Mouse (Mus musculus) stomach, embryonic 16.5 days (tissue): ENCODE measurements at regions not wholly inside any gene's neighbourhood (a gene's known extent, or its start where the extent isn't known, plus 50 kb on each side); places are given as distances from the start of the nearest gene placed in this dataset.

Source experiments
- ATAC-seq: fragments of 200-750 bp; cut with Nextera tagmentation; 2 replicates; pipeline ENCODE4 v1.8.0; 2017; ENCODE audit warnings: moderate number of reproducible peaks, moderate TSS enrichment; ENCODE audit not compliant: insufficient read depth, low FRiP score
- H3K27ac ChIP-seq: fragments of 300-500 bp; sonication (generic); 2 replicates; pipeline ENCODE4 v1.5.1; 2014; ENCODE audit warnings: low read length
- H3K27me3 ChIP-seq: fragments of 300-500 bp; sonication (generic); 2 replicates; pipeline ENCODE4 v1.6.1; 2014; ENCODE audit warnings: low read length, control low read depth, mixed read lengths; ENCODE audit not compliant: control insufficient read depth, insufficient read depth
- H3K36me3 ChIP-seq: fragments of 300-500 bp; sonication (generic); 2 replicates; pipeline ENCODE4 v1.6.1; 2014; ENCODE audit warnings: low read length; ENCODE audit not compliant: control insufficient read depth, insufficient read depth
- H3K4me1 ChIP-seq: fragments of 300-500 bp; sonication (generic); 2 replicates; pipeline ENCODE4 v1.6.1; 2014; ENCODE audit warnings: low read length, control low read depth, mixed read lengths; ENCODE audit not compliant: control insufficient read depth, insufficient read depth
- H3K4me2 ChIP-seq: fragments of 300-500 bp; sonication (generic); 2 replicates; pipeline ENCODE4 v1.6.1; 2014; ENCODE audit warnings: low read depth, low read length, mixed read lengths
- H3K4me3 ChIP-seq: fragments of 300-500 bp; sonication (generic); replicated peaks from 2 replicates; pipeline ENCODE4 v1.5.1; 2014; ENCODE audit warnings: mild to moderate bottlenecking, low read length
- H3K9ac ChIP-seq: fragments of 300-500 bp; sonication (generic); 2 replicates; pipeline ENCODE4 v1.6.1; 2014; ENCODE audit warnings: low read length
- H3K9me3 ChIP-seq: fragments of 300-500 bp; sonication (generic); replicated peaks from 2 replicates; pipeline ENCODE4 v1.6.1; 2016; ENCODE audit warnings: low read length, control low read depth; ENCODE audit not compliant: control insufficient read depth
- WGBS: fragments of 180-500 bp; shearing (Covaris S2); extraction: QIAGEN DNeasy Blood & Tissue Kit; methylation state at CpG from one replicate; pipeline ENCODE4 v1.1.7; 2014; 5-methylcytosine and 5-hydroxymethylcytosine counted together

DNA sequence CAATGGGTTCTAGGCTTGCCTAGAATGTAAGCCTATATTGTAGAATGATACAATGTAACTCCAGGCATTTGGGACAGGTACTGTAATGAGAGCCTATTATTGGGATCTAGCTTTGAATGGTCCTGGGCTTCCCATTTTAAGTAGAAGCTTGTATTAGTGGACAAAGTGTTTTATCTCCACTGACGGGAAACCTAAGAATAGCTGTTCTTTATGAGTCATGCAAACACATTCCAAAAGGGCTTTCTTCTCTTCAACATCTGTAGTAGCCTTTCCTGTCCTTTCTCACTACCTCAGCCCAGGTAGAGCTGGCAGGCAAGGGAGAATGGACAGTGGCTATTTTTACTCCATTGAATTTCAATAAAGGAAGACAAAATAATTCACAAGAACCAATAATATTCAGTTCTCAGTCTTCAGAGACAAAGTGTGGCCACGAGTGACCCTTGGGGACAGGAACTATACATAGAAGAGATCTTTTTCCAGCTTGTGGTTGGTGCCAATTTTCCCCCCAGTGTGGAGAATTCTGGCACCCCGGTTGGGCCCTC lies 82.8 kb downstream of the Csl start:
- WGBS = 73% methylated on average over 3 of the region's 3 CpGs
- no peak overlapping the region for H3K4me2 ChIP-seq
- H3K9ac ChIP-seq = no peak overlapping the region
- ATAC-seq = no peak
- no peak overlapping the region for H3K4me3 ChIP-seq
- no peaks in the 10 kb centered on the region for H3K9me3 ChIP-seq
- H3K27me3 ChIP-seq = no peaks in the 10 kb centered on the region
- no peaks in the 10 kb centered on the region for H3K36me3 ChIP-seq
- no peak overlapping the region for H3K27ac ChIP-seq
- no peaks in the 10 kb centered on the region for H3K4me1 ChIP-seq

DNA sequence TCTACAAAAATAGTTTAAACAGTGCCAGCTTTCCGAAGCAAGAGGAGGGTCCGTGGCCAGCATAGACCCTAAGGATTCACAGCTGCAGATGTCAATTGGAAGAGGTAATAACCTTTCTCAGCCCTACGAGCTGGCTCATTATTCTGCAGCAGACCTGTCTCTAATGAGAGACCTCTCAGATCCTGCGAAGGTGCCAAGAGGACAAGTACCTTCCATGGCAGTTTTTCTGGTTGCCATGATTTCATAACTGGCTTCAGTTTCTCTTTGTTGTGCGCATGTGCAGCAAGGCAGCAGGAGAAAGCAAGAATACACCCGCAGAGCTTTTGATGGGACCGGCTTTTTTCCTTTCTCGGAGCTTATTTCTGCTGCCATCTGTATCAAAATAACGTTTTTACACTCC lies 81.4 kb downstream of the Csl start:
- H3K9ac ChIP-seq = no peak overlapping the region
- ATAC-seq = no peak

GRCm38 (mm10) chr10:99679813-99680212 lies 79.6 kb downstream of the Csl start:
- Histone ChIP-seq H3K9me3 (no peaks in the 10 kb centered on the region), H3K9ac (no peak overlapping the region), H3K27ac (no peak overlapping the region), H3K27me3 (no peaks in the 10 kb centered on the region), H3K4me3 (no peak overlapping the region), H3K4me2 (no peak overlapping the region), H3K4me1 (no peaks in the 10 kb centered on the region), H3K36me3 (no peaks in the 10 kb centered on the region)
- no peak for ATAC-seq
- 73% methylated on average over 6 of the region's 6 CpGs for WGBS

More for the DNA sequence above, 81.4 kb downstream of the Csl start:
- Histone ChIP-seq H3K4me1 (no peaks in the 10 kb centered on the region), H3K36me3 (no peaks in the 10 kb centered on the region), H3K4me3 (no peak overlapping the region), H3K27me3 (no peaks in the 10 kb centered on the region), H3K27ac (no peak overlapping the region), H3K4me2 (no peak overlapping the region), H3K9me3 (no peaks in the 10 kb centered on the region)
- WGBS = 83% methylated on average over 9 of the region's 9 CpGs

GRCm38 (mm10) chr10:99681932-99682331 lies 77.5 kb downstream of the Csl start:
- WGBS = 69% methylated on average over 4 of the region's 4 CpGs
- Histone ChIP-seq H3K9ac (no peak overlapping the region), H3K4me2 (no peak overlapping the region), H3K4me3 (no peak overlapping the region), H3K36me3 (no peaks in the 10 kb centered on the region), H3K4me1 (no peaks in the 10 kb centered on the region), H3K27me3 (no peaks in the 10 kb centered on the region), H3K9me3 (no peaks in the 10 kb centered on the region), H3K27ac (no peak overlapping the region)
- no peak for ATAC-seq

GRCm38 (mm10) chr10:99682350-99682749 lies 77.1 kb downstream of the Csl start:
- WGBS = 86% methylated on average over 9 of the region's 9 CpGs
- no peak for ATAC-seq
- no peak overlapping the region for H3K27ac ChIP-seq
- H3K4me3 ChIP-seq = no peak overlapping the region
- no peaks in the 10 kb centered on the region for H3K4me1 ChIP-seq
- no peak overlapping the region for H3K9ac ChIP-seq
- H3K9me3 ChIP-seq = no peaks in the 10 kb centered on the region
- H3K36me3 ChIP-seq = no peaks in the 10 kb centered on the region
- H3K4me2 ChIP-seq = no peak overlapping the region
- no peaks in the 10 kb centered on the region for H3K27me3 ChIP-seq

- Histone ChIP-seq H3K36me3 (no peaks in the 10 kb centered on the region), H3K9me3 (no peaks in the 10 kb centered on the region), H3K9ac (no peak overlapping the region), H3K4me3 (no peak overlapping the region), H3K27me3 (no peaks in the 10 kb centered on the region), H3K4me2 (no peak overlapping the region), H3K4me1 (no peaks in the 10 kb centered on the region), H3K27ac (no peak overlapping the region)
- WGBS = 46% methylated on average over 3 of the region's 3 CpGs
- no peak for ATAC-seq
These were observed 76.1 kb downstream of the Csl start for GRCm38 (mm10) chr10:99683310-99683709.

DNA sequence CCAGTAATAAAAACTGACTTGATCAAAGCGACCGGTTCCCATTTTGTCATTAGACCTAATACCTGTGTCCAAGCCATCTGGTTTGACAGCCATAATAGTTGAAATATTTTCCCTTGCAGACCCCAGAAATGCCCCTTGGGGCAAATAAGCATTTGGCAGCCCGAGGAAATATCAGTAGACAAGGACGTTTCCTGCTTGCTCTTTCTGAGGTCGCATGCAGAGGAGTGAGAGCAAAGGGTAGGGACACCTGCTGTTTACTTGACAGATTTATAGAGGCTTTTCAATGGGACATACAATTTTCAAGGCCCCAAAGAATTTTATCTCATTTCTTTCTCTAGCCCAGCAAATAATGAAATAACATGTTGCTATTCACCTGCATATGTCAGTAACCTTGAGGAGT lies 73.5 kb downstream of the Csl start:
- Histone ChIP-seq H3K4me3 (no peak overlapping the region), H3K9me3 (no peaks in the 10 kb centered on the region)
- 51% methylated on average over 5 of the region's 5 CpGs for WGBS

DNA sequence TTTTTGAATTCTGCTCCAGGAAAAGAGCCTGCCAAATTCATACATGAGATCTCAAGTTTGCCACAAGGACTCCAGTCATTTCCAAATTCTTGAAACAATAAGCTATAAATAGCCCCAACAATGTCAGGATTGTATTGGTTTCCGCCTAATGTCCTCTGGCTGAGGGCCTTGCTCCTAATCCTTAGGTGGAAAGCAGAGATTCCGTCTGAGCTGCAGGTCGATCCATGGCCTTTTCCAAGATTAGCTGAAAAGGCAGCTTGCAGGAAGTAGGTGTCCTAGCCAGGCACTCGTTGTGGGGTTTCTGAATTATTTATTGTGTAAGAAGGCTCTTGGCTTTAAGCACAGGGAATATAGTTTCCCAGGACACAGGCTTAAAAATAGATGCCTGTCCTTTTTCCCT lies 72.4 kb downstream of the Csl start:
- no peak overlapping the region for H3K4me3 ChIP-seq
- H3K36me3 ChIP-seq = no peaks in the 10 kb centered on the region
- 56% methylated on average over 4 of the region's 4 CpGs for WGBS
- no peak overlapping the region for H3K4me2 ChIP-seq
- ATAC-seq = no peak
- H3K27me3 ChIP-seq = no peaks in the 10 kb centered on the region
- no peaks in the 10 kb centered on the region for H3K9me3 ChIP-seq
- 0 out of 2 replicates have a peak overlapping the region, but pooled peaks have one; percentile 0 for H3K27ac ChIP-seq
- H3K4me1 ChIP-seq = no peaks in the 10 kb centered on the region
- H3K9ac ChIP-seq = no peak overlapping the region

More for the DNA sequence above, 73.5 kb downstream of the Csl start:
- H3K27me3 ChIP-seq = no peaks in the 10 kb centered on the region
- no peaks in the 10 kb centered on the region for H3K4me1 ChIP-seq
- no peak overlapping the region for H3K4me2 ChIP-seq
- H3K36me3 ChIP-seq = no peaks in the 10 kb centered on the region
- H3K27ac ChIP-seq = no peak overlapping the region
- H3K9ac ChIP-seq = no peak overlapping the region
- no peak for ATAC-seq

DNA sequence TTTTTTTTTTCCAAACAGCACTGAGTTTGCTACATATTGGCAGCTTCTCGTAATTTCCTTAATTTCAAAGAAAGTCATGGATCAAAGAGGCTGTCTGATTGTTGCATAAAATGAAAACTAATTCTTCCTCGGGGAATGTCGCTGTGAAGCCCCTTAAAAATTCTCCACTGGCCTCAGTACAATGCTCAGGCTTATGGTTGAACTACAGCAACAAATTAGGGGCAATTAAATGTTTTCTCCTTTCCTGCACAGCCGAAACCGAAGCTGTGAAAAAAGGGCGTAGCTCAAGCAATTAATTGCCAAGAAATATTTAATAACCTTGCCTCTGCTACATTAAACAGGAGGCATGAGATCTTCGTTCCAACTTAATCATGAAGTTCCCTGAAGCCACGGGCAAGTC lies 61.8 kb downstream of the Csl start:
- no peak overlapping the region for H3K4me2 ChIP-seq
- H3K4me1 ChIP-seq = no peaks in the 10 kb centered on the region
- no peak overlapping the region for H3K4me3 ChIP-seq
- H3K27me3 ChIP-seq = no peaks in the 10 kb centered on the region
- ATAC-seq = no peak
- no peaks in the 10 kb centered on the region for H3K36me3 ChIP-seq
- 79% methylated on average over 8 of the region's 8 CpGs for WGBS
- H3K27ac ChIP-seq = no peak overlapping the region
- H3K9ac ChIP-seq = no peak overlapping the region
- no peaks in the 10 kb centered on the region for H3K9me3 ChIP-seq

- ATAC-seq = no peak
- H3K27me3 ChIP-seq = no peaks in the 10 kb centered on the region
These were observed 60.0 kb downstream of the Csl start for GRCm38 (mm10) chr10:99699498-99699897.

More at GRCm38 (mm10) chr10:99699498-99699897, 60.0 kb downstream of the Csl start:
- Histone ChIP-seq H3K4me1 (no peaks in the 10 kb centered on the region), H3K9me3 (no peaks in the 10 kb centered on the region), H3K4me2 (no peak overlapping the region), H3K9ac (no peak overlapping the region), H3K4me3 (no peak overlapping the region), H3K27ac (no peak overlapping the region), H3K36me3 (no peaks in the 10 kb centered on the region)
- 32% methylated on average over 3 of the region's 3 CpGs for WGBS
